Mouse (Mus musculus): Measurements from ENCODE around the gene Pam.

The Pam gene

DNA sequence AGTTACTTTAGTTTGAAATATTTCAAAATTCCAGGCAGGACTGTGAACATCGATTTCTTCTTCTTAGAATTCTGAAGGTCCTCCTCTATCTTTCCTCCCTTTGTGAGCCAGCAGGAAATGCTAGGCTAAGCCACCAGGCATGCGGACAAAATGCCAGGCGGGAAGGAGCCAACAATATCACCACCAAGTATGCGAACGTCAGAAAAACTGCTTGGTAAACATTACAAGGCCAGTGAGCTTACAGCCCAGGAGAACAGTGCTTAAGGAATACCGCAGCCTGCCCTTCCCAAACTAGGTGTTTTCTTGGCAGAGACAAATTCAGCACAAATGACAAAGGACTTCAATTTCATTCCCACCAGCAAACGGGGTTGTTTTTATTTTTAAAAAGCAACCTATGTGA is 15.8 kb downstream of the Pam start:
- DNase-seq (ENCODE audit: low spot score), result no peak

DNA sequence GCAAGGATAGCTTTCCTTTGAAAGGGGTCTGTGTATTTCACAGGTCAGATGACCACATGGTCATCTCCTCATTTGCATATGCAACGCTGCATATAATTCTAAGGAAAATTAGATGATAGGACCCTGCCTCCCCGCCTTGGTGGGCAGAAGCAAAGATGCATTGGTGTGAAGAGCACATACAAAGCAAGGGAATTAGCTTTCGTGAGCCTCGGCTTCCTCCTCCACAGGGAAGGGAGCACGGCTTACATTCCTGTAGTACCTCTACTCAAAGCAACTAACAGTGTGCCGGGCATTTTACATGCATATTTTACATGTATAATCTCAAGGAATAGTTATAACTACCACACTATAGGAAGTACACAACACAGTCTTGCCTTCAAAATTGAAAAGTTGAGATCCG is 16.7 kb downstream of the Pam start:
- no peak for DNase-seq (ENCODE audit: low spot score)

DNA sequence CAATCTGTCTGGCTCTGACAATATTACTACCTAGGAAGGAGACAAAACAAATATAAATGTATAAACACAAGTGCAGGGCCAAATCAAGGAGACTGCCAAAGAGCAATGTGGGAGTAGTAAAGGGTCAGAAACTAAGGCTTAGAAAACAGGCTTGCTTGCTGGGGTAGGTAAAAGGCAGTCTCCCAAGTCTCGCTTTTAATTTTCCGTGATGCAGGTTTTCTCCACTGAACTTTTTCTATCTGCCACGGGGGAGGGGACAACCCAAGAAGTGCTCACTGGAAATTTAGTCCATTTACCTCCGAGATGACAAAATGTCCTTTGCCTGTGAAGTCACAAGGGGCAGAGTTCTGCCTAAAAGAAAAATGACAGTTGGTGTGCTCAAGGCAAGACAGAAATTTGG is 21.6 kb downstream of the Pam start:
- DNase-seq (ENCODE audit: low spot score), result no peak

DNA sequence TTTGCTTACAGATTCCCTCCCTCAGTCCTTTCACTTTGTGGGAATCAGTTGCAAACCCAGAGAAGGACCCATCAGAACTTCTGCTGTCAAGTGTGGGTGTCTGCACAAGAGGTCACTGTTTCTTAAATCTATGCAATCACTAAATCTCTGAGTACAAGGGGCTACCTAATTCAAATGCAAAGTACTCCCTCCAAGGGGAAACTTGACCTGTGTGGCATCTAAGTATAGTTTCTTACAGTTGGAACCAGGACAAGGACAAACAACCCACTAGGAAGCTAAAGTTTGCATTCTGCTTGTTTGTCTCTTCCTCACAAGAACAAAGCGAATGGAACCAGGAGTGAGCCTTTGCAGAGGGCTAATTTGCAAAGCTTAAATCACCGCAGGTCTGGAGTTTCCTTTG is 22.3 kb downstream of the Pam start:
- no peak for DNase-seq (ENCODE audit: low spot score)

DNA sequence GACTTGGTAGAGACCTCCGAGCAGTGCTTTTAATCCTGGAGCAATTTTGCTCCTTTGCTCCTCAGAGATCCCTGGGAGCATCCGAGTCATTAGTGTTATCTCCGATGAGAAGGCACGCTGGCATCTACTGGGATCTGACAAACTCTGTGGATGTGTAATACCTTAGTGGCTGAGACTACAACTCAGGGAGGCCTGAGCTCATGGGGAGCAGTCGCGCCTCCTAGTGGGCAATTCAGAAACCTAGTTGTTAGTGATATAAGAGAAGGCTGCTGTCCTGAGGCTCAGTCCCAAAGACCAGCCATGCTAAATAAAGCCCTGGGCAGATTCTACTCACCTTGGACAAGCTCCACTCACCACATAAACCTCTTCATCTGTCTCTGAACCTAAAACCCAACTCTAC is 23.4 kb downstream of the Pam start:
- DNase-seq (ENCODE audit: low spot score), result no peak

DNA sequence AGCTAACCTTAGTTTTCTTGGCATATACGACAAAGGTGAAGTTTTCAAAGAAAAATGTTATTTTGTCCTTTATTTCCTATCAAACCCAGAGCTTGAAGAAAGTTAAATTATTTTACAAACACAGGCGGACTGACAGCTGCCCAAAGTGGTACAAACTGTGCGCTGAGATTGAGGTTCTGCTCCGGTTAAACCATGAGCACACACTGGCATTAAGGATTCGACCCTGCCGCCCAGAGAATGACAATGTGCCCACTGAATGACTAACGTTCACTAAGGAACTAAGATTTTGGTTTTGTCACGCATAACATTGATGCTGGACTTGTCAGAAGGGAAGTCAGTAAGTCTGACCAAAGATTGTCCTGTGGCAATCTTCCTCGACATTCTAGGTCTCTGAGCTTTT is 24.0 kb downstream of the Pam start:
- DNase-seq (ENCODE audit: low spot score), result no peak

DNA sequence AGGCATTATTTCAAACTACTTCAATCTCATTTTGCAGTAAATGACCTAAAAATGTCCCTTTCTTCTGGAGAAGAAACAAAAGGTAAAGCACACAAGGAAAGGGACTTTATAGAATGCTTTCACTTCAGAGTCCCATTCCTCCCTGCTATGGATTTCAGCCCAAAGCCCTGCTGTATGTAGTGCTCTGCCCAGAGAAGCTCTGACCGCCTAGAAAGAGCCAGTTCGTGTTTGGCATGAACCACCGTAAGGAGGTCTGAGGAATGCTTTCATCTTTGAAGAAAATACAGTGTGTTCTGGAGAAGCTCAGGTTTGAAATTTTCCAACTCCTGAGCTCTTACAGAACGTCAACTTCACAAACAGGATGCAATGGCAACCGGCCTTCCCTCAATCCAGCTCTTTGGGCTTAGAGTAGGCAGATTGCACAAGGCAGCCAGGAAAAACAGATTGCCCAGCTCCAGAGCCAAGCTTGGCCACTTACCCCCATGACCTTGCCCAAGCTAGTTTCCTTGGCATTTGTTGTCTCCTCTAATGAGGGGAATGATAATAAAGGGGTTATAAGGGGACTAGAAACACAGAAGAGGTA is 24.6 kb downstream of the Pam start:
- no peak for DNase-seq (ENCODE audit: low spot score)

DNA sequence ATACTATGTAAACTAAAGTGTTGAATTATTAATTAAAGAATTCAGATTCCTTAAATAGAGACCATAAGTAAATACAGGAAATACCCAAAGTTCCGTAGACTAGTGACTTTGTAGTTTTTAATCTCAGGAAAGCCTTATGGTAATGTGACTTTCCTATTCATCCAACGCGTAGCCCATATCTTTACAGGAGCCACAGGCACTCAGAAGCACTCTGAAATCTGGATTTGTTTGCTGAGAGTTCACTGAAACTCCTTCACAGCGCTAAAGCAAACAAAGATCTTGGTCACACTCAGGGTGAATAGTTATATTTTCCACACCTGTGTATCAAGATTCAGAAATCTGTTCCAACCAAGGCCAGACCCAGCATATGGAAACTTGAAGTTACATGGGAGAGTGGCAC is 27.3 kb downstream of the Pam start:
- DNase-seq (ENCODE audit: low spot score), result no peak

DNA sequence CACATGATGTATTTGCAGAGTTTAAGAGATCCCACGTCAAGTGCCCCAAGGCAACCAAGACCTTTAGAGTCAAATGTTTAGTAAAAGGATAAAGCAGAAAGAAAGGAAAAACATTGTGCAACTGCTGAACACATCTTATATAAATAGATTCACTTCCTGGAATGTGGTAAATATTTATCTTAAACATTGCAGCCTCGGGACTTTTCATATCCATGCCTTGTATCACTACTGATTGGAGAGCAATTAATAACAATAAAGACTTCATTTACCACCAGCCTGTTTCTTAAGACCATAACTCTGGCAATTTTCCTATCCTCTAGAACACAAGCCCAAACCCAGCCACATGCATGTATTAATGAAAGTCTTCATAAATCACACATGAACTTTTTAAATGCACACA is 33.4 kb downstream of the Pam start:
- no peak for DNase-seq (ENCODE audit: low spot score)

DNA sequence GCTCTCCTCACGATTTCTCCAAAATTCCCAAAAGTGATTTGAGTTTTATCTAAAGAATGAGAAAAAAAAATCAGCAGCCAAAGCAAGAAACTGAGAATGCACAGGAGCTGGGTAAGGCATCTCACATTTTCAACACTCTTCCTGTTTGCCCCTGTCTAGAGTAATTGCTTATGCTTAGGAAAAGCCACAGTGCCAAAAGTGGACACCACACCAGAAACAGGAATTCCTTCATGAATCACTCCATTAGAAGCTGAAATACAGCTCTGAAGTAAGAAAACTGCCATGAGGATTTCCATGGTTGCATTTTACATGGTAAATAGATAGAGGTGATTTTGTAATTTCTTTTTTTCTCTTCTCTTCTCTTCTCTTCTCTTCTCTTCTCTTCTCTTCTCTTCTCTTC is 36.0 kb downstream of the Pam start:
- no peak for DNase-seq (ENCODE audit: low spot score)

DNA sequence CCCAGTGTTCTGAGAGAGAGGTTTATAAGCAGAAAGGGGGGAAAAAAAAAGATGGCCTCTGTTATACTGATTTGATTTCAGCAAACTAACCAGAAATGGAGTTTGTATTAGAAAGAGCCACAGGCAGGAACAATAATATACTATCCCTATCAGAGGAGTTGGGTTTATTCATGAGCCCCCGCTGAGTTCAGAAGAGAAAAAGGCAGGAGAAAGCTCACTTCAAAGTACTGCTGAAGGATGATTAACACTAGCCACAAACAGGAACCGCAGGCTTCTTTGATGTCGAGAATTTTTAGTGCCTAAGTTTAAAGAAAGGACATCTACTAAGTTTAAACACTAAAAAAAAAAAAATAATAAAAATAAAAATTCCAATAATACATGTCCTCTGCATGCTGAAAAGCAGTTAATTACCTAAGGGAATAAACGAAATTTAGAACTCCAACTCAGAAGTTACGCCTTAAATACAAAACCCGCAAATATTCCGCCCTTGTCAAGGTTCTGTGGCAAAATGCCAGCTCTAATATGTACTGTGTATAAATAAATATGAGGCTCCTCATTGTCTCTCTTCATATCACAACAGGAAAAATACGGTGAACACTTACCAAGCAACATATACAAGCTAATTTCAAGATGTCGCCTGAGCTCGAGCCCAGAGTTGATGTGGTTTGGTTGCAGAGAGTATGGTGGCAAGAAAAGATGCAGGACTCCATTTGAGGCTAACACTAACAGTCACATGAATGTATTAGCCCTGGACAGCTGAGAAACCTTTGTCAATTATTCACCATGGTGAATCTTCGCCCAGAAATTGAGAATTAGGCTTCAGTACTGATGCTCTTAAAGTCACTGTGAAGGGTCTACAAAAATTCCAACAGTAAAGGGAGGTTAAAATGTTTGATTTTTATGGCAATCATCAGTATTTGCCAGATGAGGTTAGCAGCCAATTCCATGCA is 38.2 kb downstream of the Pam start:
- no peak for DNase-seq (ENCODE audit: low spot score)

DNA sequence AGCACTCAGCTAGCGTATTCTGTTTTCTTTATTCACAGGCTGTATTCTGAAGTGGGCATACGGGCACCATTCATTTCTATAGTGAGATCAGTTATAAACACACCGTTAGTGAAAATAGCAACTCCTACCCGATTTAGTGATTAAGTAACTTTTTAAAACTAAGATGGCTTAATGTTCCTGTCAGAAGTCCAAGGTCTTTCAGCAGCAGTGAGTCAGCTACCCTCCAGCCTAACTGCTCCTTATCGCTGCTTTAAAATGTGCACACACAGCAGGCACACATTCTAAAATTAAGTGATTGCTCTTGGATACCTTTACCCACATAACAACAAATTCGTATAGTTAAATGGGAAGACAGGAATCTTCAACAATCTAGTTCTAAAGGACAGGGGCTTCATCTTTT is 39.2 kb downstream of the Pam start:
- DNase-seq (ENCODE audit: low spot score), result no peak

DNA sequence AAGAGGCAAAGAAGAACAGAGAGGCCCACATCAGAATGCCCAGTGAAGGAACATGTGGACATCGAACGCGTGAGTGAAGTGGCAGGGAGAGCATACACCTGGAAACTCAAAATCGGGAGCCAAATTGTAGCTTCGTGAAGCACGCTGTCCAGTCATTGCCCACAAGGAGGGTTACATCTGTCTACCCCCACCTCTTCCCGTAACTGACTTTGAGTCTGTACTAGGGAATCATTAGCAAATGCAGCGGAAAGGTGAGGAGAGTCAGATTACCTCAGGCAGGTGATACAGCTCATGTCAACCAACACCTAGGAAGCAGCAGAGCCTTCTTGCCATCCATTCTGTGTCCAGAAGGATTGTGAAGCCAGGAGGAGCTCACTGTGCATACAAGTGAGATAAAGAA is 39.9 kb downstream of the Pam start:
- DNase-seq (ENCODE audit: low spot score), result no peak

DNA sequence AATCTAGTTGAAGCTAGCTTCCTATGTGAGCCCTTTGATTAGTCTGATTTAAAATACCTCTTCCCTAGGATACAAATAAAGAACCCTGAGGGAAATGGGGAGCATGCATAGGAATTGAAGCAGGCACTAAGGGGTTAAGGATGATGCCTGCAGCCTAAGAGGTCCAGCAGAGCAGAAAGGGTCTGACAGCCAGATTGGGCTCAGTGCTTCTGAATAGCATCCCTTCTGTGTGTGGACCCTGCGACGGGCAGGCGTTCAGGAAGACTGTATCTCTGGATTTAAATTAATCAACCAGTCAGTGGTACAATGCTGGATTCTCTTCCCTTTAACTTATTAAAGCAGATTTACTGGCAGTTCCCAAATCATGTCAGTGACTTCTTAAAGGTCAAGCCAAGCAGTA is 41.5 kb downstream of the Pam start:
- no peak for DNase-seq (ENCODE audit: low spot score)

DNA sequence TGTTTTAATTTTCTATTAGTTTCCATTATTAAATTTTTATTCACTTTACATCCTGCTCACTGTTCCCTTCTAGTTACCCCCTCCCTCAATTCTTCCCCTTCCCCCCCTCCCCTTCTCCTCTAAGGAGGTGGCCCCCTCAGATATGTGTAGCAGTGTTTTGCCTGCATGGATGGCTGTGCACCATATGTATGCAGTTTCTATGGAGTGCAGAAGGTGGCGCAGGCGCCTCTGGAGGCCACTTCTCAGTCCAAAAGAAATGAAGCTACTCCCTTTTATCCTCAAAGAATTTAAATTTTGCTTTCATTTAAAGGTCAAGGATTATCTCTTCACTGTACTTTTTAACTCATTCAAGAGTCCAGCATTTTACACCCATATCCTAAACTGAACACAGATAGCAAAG is 42.0 kb downstream of the Pam start:
- no peak for DNase-seq (ENCODE audit: low spot score)

DNA sequence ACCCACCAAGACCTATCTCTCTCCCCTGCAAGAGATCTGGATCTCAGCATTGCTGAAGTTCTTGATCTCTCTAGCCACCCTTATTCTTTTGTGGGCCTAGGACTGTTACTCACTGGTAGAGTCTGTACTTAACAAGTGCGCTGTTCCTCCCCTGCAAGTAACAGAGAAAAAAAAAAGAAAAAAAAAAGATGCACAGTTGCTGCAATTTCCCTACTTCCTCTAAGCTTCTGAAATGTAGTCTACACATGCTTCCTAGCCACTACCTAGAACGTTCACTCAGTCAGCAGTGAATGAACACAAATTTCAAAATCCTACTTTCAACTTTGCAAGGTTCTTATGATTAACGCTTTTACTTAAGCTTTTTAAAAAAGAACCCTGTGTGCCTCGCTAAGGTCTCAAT is 42.7 kb downstream of the Pam start:
- no peak for DNase-seq (ENCODE audit: low spot score)

DNA sequence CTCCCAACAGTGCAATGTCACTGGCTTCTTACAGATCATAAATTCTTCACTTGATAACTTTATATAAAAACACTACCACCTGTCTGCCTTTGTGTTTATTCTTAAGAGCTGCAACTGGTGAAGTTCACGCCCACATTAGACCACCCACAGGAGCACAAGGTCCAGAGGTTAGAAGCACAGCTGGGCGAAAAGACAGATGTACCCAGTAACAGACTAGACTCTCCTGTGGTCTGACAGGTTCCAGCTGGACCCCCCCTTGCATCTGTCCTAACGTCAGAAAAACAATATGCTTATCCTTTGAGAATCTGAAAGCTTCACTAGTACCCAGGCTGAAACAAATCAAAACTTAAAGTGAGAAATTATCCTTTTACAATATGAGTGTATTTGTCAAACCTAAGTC is 44.4 kb downstream of the Pam start:
- no peak for DNase-seq (ENCODE audit: low spot score)

DNA sequence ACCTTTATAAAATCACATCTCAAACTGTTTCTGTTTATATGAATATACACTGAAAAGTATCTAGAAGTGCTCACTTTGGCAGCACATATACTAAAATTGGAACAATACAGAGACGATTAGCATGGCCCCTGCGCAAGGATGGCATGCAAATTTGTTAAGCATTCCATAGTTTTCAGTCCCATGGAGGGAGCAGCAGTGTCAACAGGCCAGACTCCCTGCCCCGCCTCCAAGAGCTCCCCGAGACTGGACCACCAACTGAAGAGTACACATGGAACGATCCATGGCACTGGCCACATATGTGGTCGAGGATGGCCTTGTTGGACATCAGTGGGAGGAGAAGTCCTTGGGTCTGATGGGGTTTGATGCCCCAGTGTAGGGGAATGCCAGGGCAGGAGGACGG is 45.7 kb downstream of the Pam start:
- DNase-seq (ENCODE audit: low spot score), result no peak

DNA sequence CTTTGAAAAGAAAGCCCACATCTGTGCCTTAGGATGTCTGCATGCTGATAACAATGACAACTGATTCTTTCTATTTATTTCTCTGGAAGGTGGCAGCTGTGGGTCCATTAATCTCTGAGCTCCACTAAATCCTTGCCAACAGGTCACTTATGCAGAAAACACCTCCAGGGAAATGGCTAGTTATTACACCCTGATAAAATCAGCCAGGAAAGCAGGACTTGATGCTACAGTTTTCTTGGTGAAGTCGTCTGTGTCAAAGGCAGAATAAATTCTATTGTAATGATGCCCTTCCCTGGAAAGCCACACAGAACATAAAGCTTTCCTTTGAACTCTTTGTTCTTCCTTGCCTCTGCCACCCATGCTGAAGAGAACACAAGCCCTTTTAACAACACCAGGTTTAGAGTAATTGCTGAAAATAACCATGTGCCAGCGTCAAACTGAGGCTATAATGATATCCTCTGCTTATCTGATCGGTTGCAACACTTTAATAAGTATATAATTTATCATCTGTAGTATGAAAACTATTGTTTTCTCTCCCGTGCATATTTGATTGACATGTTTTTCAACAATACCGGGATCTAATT is 47.1 kb downstream of the Pam start:
- DNase-seq (ENCODE audit: low spot score), result no peak

DNA sequence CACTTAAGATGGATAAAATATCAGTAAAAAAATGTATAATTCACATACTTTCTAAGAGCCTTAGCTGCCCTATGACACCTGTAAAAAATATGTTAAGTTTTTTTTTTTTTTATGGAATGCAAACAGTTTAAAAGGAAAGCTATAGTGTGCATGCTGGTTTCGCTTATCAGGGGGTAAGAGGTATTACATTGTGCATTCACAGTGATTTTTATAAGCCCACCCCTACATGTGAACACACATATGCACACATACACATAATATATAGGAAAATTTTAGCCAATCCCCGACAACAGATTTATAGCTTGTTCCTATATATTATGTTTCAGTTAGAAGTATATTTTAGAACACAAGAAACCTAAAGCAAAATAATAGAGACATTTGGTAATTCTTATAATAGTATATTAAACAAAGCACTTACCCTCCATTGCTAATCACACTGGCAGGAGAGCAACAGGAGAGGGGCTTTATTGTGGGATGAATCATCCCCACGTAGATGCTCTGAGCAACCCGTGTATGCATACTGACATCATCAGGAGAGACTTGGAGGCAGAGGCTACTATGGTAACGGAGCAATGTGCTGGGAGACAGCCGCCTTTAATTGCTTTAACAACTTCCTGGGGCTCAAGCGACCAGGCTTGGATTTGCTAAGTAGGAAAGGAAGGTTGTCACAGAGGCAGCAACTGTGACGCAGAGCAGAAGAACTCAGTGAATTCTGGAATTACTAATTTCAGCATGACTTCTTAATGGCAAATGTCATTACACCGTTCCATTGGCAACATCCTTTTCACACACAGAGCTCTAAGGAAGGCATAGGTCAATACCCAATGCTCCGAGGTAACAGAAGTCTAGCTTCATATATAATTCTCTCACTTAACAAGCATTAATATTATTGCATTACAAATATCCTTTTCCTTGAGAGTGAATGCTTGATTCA is 47.9 kb downstream of the Pam start:
- no peak for DNase-seq (ENCODE audit: low spot score)

DNA sequence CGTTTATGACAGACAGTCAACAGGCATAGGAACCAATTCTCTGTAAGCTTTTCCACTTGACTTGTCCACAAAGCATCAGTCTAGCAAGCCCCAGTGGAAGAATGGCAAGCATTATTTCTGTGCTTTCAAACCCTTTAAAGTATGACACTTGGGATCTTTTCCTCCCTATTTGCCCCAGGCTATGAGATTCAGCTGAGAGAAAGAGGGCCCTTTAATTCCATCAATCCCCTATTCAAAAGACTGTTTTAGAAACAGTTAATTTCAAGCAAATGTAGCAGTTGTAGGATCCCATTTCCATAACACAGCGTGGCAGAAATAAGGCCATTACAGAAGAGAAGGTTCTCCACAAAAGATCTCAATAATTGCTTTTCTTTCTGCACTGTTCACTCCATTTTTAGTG is 53.0 kb downstream of the Pam start:
- DNase-seq (ENCODE audit: low spot score), result no peak

DNA sequence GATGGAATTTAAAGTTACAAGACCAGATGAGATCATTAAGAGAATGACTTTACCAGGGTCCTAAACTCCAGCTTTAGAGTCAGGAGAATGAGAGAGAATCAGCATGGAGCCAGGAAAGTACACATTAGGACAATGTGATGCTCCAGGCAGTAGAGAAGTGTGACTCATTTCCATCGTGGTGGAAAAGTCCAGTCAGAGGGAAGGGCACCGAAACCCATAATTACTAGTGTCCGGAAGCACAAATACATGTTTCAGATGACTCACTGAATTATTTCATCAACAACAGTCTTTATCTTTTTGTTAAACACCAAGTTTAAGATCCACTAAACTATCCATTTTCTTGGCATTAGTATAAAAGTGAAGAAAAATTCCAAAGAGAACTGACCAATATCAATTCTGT is 57.2 kb downstream of the Pam start:
- no peak for DNase-seq (ENCODE audit: low spot score)

Measured in urinary bladder, postnatal 10 days (tissue).